Mouse (Mus musculus) MEL (cell line): Measurements from ENCODE around the gene Hist1h1c. TPM values are rescaled to one million over a fixed set of nuclear protein-coding genes. Genes with fewer than 3 reads are reported as not detected.

Experiments
- DNase-seq: peaks from one replicate; pipeline ENCODE4 v3.0.0; 2011; ENCODE audit warnings: low read depth, low spot score
- H3K27ac ChIP-seq: 2 replicates; pipeline ENCODE4 v1.5.1; 2012; ENCODE audit warnings: low read depth, mild to moderate bottlenecking, control low read depth, low read length, moderate library complexity; ENCODE audit not compliant: control insufficient read depth
- H3K27me3 ChIP-seq, 2 experiments: fragments of 150-350 bp in 1 of 2; sonication (generic) in 1 of 2; 2 replicates each; pipeline ENCODE4 v1.6.1; 2012; ENCODE audit warnings: low read length in 2 of 2, mild to moderate bottlenecking in 2 of 2, improper control_type of control experiment in 1 of 2, moderate library complexity in 1 of 2; ENCODE audit not compliant: insufficient read depth in 2 of 2, control insufficient read depth in 1 of 2
- H3K36me3 ChIP-seq, 2 experiments: 2 replicates each; pipeline ENCODE4 v1.6.1; 2012 to 2014; ENCODE audit warnings: low read length in 2 of 2, improper control_type of control experiment in 1 of 2, inconsistent platforms in 1 of 2, mild to moderate bottlenecking in 1 of 2; ENCODE audit not compliant: insufficient read depth in 2 of 2, control insufficient read depth in 1 of 2
- H3K4me1 ChIP-seq, 2 experiments: fragments of 150-350 bp in 1 of 2; sonication (generic) in 1 of 2; 2 replicates each; pipeline ENCODE4 v1.6.1; 2012; ENCODE audit warnings: low read length in 2 of 2, improper control_type of control experiment in 1 of 2, mild to moderate bottlenecking in 1 of 2; ENCODE audit not compliant: insufficient read depth in 2 of 2, control insufficient read depth in 1 of 2
- H3K4me3 ChIP-seq, 2 experiments: fragments of 150-350 bp in 1 of 2; sonication (generic) in 1 of 2; 2 replicates each; pipeline ENCODE4 v1.5.1; 2012; ENCODE audit warnings: low read depth in 2 of 2, low read length in 2 of 2, mild to moderate bottlenecking in 2 of 2, moderate library complexity in 2 of 2, control low read depth in 1 of 2, improper control_type of control experiment in 1 of 2; ENCODE audit not compliant: control insufficient read depth in 1 of 2, insufficient read depth in 1 of 2
- H3K79me2 ChIP-seq: 2 replicates; pipeline ENCODE4 v1.6.1; 2012; ENCODE audit warnings: mild to moderate bottlenecking, low read length, moderate library complexity; ENCODE audit not compliant: control insufficient read depth, poor library complexity, insufficient read depth
- H3K9ac ChIP-seq: 2 replicates; pipeline ENCODE4 v1.6.1; 2012; ENCODE audit warnings: low read depth, mild to moderate bottlenecking, control low read depth, low read length, moderate library complexity; ENCODE audit not compliant: control insufficient read depth, poor library complexity, severe bottlenecking
- H3K9me3 ChIP-seq: fragments of 150-350 bp; sonication (generic); replicated peaks from 2 replicates; pipeline ENCODE4 v1.6.1; 2012; ENCODE audit warnings: mild to moderate bottlenecking, low read length, improper control_type of control experiment, moderate library complexity; ENCODE audit not compliant: insufficient read depth
- BHLHE40 ChIP-seq: IDR thresholded peaks from 2 replicates; pipeline ENCODE4 v1.6.1; 2012; ENCODE audit warnings: low read depth, mild to moderate bottlenecking, inconsistent platforms, low read length, improper control_type of control experiment, borderline replicate concordance
- CTCF ChIP-seq, 3 experiments: IDR thresholded peaks in 2 of 3; conservative IDR thresholded peaks in 1 of 3; 2 replicates each; pipeline ENCODE4 v1.5.1; 2011 to 2012; ENCODE audit warnings: low read length in 3 of 3, low read depth in 2 of 3, mild to moderate bottlenecking in 2 of 3, improper control_type of control experiment in 1 of 3, inconsistent platforms in 1 of 3, mixed read lengths in 1 of 3, moderate library complexity in 1 of 3; ENCODE audit not compliant: control insufficient read depth in 1 of 3, insufficient read depth in 1 of 3, poor library complexity in 1 of 3, severe bottlenecking in 1 of 3
- HCFC1 ChIP-seq: IDR thresholded peaks from 2 replicates; pipeline ENCODE4 v1.6.1; 2012; ENCODE audit warnings: low read depth, mild to moderate bottlenecking, inconsistent platforms, low read length, improper control_type of control experiment, moderate library complexity
- MYB ChIP-seq: IDR thresholded peaks from 2 replicates; pipeline ENCODE4 v1.6.1; 2011; ENCODE audit warnings: mild to moderate bottlenecking, low read depth, low read length, improper control_type of control experiment
- POLR2A ChIP-seq, 2 experiments: IDR thresholded peaks; 2 replicates each; pipeline ENCODE4 v1.6.1; 2011 to 2012; ENCODE audit warnings: low read length in 2 of 2, mild to moderate bottlenecking in 2 of 2, control low read depth in 1 of 2, improper control_type of control experiment in 1 of 2, low read depth in 1 of 2, moderate library complexity in 1 of 2; ENCODE audit not compliant: control insufficient read depth in 1 of 2, insufficient read depth in 1 of 2, poor library complexity in 1 of 2
- POLR2AphosphoS5 ChIP-seq: IDR thresholded peaks from 2 replicates; pipeline ENCODE4 v1.6.1; 2012; ENCODE audit warnings: low read depth, borderline replicate concordance, mild to moderate bottlenecking, inconsistent platforms, low read length, moderate library complexity, mixed read lengths
- RCOR1 ChIP-seq: IDR thresholded peaks from 2 replicates; pipeline ENCODE4 v1.6.1; 2012; ENCODE audit warnings: low read depth, mild to moderate bottlenecking, inconsistent platforms, low read length, improper control_type of control experiment
- SIN3A ChIP-seq: IDR thresholded peaks from 2 replicates; pipeline ENCODE4 v1.6.1; 2012; ENCODE audit warnings: low read length, improper control_type of control experiment, inconsistent platforms
- TBP ChIP-seq: IDR thresholded peaks from 2 replicates; pipeline ENCODE4 v1.8.0; 2011; ENCODE audit warnings: low read depth, low read length, improper control_type of control experiment
- UBTF ChIP-seq: IDR thresholded peaks from 2 replicates; pipeline ENCODE4 v1.6.1; 2012; ENCODE audit warnings: low read depth, mild to moderate bottlenecking, inconsistent platforms, low read length, improper control_type of control experiment, moderate library complexity, borderline replicate concordance; ENCODE audit not compliant: insufficient read depth
- polyA plus RNA-seq, 2 experiments: library from polyadenylated mRNA; stranded (reverse) in 1 of 2; unstranded in 1 of 2; fragments of >175 nt in 1 of 2; fragments of >200 nt in 1 of 2; gene quantifications; 2 replicates each; pipeline versions ENCODE4 v1.2.1 to v1.2.4; 2012; ENCODE audit warnings: low replicate concordance in 2 of 2, low read depth in 1 of 2; ENCODE audit not compliant: insufficient read length in 2 of 2, insufficient read depth in 1 of 2, missing spikeins in 1 of 2
- total RNA-seq: library from RNA; depleted of rRNA; stranded (reverse); fragments of 300-350 nt; gene quantifications from 2 replicates; pipeline ENCODE4 v1.2.3, GENCODE M21; 2012

Gene Hist1h1c
- total and polyA plus RNA-seq, 3 experiments = 3.8 to 348 TPM; not detected in 1

GRCm38 (mm10) chr13:23695514-23695913 is 43.1 kb upstream of the Hist1h1c start, which contains the start of gene Hist1h1t:
Gene Hist1h1t, plus strand, starts transcription at chr13:23695814.
- Histone ChIP-seq H3K9ac (peak within 1 kb of the TSS; percentile 65), H3K9me3 (no peaks in the 10 kb centered on the region), H3K27me3 (no peaks in the 10 kb centered on the region), H3K36me3 (peaks cover 0 to 35% of the 10 kb centered on the region in 2 experiments; a peak in 2 of 4 replicates), H3K4me3 (peak within 1 kb of the TSS; percentile 12 to 19), H3K27ac (peak within 1 kb of the TSS; percentile 92), H3K4me1 (peaks cover 0 to 21% of the 10 kb centered on the region in 2 experiments; a peak in 2 of 4 replicates), H3K79me2 (no peaks in the 10 kb centered on the region; the same call in 1 of the 2 replicates)
- no peak for DNase-seq
- TF ChIP-seq POLR2AphosphoS5 = no peak
- no peak for TF ChIP-seq BHLHE40
- no peak for TF ChIP-seq HCFC1

- H3K79me2 ChIP-seq = no peaks in the 10 kb centered on the region; the same call in 1 of the 2 replicates
- H3K4me1 ChIP-seq = peaks cover 0 to 24% of the 10 kb centered on the region in 2 experiments; a peak in 2 of 4 replicates
- H3K4me3 ChIP-seq = peak overlapping the region; percentile 12 to 19
- peak overlapping the region; percentile 92 for H3K27ac ChIP-seq
- TF ChIP-seq POLR2AphosphoS5 = no peak
- peak; percentile 57 for TF ChIP-seq TBP
- peak; percentile 85; the same call in 1 of the 2 replicates for TF ChIP-seq UBTF
- peak; percentile 44 to 46; a peak in 1 of 4 replicates for TF ChIP-seq POLR2A (IDR thresholded peaks at IDR 0.05; ENCODE audit: control insufficient read depth in 1 of 2, insufficient read depth in 1 of 2, low read depth in 1 of 2, low read length in 2 of 2, poor library complexity in 1 of 2)
- H3K9me3 ChIP-seq = no peaks in the 10 kb centered on the region
- H3K36me3 ChIP-seq = peaks cover 0 to 39% of the 10 kb centered on the region in 2 experiments; a peak in 2 of 4 replicates
- H3K9ac ChIP-seq = peak overlapping the region; percentile 65
- H3K27me3 ChIP-seq = no peaks in the 10 kb centered on the region
- peak; percentile 95 for DNase-seq
Measured at GRCm38 (mm10) chr13:23696061-23696474, 42.5 kb upstream of the Hist1h1c start.

GRCm38 (mm10) chr13:23697491-23698299 is 40.9 kb upstream of the Hist1h1c start:
- H3K27ac ChIP-seq = peak overlapping the region; percentile 95
- H3K9me3 ChIP-seq = no peaks in the 10 kb centered on the region
- TF ChIP-seq SIN3A (no peak), POLR2A (IDR thresholded peaks at IDR 0.05; ENCODE audit: control insufficient read depth in 1 of 2, insufficient read depth in 1 of 2, low read depth in 1 of 2, low read length in 2 of 2, poor library complexity in 1 of 2) (peak in 1 of 2 experiments; percentile 99; a peak in 1 of 4 replicates), MYB (no peak), RCOR1 (no peak), UBTF (peak; percentile 97), TBP (peak; percentile 21; the same call in 1 of the 2 replicates), CTCF (IDR thresholded peaks at IDR 0.05 in 2 of 3, conservative IDR thresholded peaks at IDR 0.05 in 1 of 3; ENCODE audit: control insufficient read depth in 1 of 3, insufficient read depth in 1 of 3, low read depth in 2 of 3, low read length in 3 of 3, poor library complexity in 1 of 3, severe bottlenecking in 1 of 3) (peak in 2 of 3 experiments; percentile 66 to 86; a peak in 4 of 6 replicates)
- peak; percentile 96 for DNase-seq
- peaks cover 0 to 28% of the 10 kb centered on the region in 2 experiments; a peak in 2 of 4 replicates for H3K4me1 ChIP-seq
- no peaks in the 10 kb centered on the region for H3K27me3 ChIP-seq
- H3K79me2 ChIP-seq = no peaks in the 10 kb centered on the region; the same call in 1 of the 2 replicates
- H3K36me3 ChIP-seq = peaks cover 0 to 43% of the 10 kb centered on the region in 2 experiments; a peak in 2 of 4 replicates
- H3K9ac ChIP-seq = peak overlapping the region; percentile 65
- H3K4me3 ChIP-seq = peak overlapping the region; percentile 0 to 36; a peak in 3 of 4 replicates
